Mouse (Mus musculus) liver, postnatal 0 days (tissue): ENCODE measurements around the gene Fndc10. TPM values are rescaled to one million over a fixed set of nuclear protein-coding genes. Genes with fewer than 3 reads are reported as not detected.
"Not testable (repeated sequence)": the region's sequence is repeated elsewhere in the genome, so short reads cannot be mapped to it uniquely, and the experiment has no call there.

Experiments
- ATAC-seq: fragments of 200-750 bp; cut with Nextera tagmentation; 2 replicates; pipeline ENCODE4 v1.8.0; 2017; ENCODE audit warnings: mild to moderate bottlenecking, moderate library complexity
- DNase-seq: peaks from one replicate; pipeline ENCODE4 v3.0.0-alpha.2; 2016
- H3K27ac ChIP-seq: fragments of 300-500 bp; sonication (generic); 2 replicates; pipeline ENCODE4 v1.5.1; 2014; ENCODE audit warnings: antibody characterized with exemption, moderate library complexity, mild to moderate bottlenecking, low read depth
- H3K27me3 ChIP-seq: fragments of 300-500 bp; sonication (generic); 2 replicates; pipeline ENCODE4 v1.6.1; 2014; ENCODE audit warnings: low read length, control low read depth, mixed read lengths; ENCODE audit not compliant: insufficient read depth
- H3K36me3 ChIP-seq: fragments of 300-500 bp; sonication (generic); replicated peaks from 2 replicates; pipeline ENCODE4 v1.6.1; 2014; ENCODE audit warnings: mild to moderate bottlenecking, control low read depth, low read length, moderate library complexity, mixed read lengths; ENCODE audit not compliant: insufficient read depth
- H3K4me1 ChIP-seq: fragments of 300-500 bp; sonication (generic); 2 replicates; pipeline ENCODE4 v1.6.1; 2014; ENCODE audit warnings: antibody characterized with exemption, mild to moderate bottlenecking, control low read depth; ENCODE audit not compliant: insufficient read depth
- H3K4me2 ChIP-seq: fragments of 300-500 bp; sonication (generic); 2 replicates; pipeline ENCODE4 v1.6.1; 2014; ENCODE audit warnings: low read depth, mild to moderate bottlenecking, low read length, moderate library complexity, mixed read lengths
- H3K4me3 ChIP-seq: fragments of 300-500 bp; sonication (generic); 2 replicates; pipeline ENCODE4 v1.5.1; 2014; ENCODE audit warnings: low read depth, low read length
- H3K9ac ChIP-seq: fragments of 300-500 bp; sonication (generic); replicated peaks from 2 replicates; pipeline ENCODE4 v1.6.1; 2014; ENCODE audit warnings: mild to moderate bottlenecking, moderate library complexity
- H3K9me3 ChIP-seq: fragments of 300-500 bp; sonication (generic); 2 replicates; pipeline ENCODE4 v1.6.1; 2016; ENCODE audit warnings: mild to moderate bottlenecking, control low read depth, low read length, mixed read lengths
- CTCF ChIP-seq: sonication (generic); IDR thresholded peaks from 2 replicates; pipeline ENCODE4 v1.5.1; 2016; ENCODE audit warnings: antibody characterized with exemption, low read depth
- EP300 ChIP-seq: IDR thresholded peaks from 2 replicates; pipeline ENCODE4 v1.6.1; 2016; ENCODE audit warnings: antibody characterized with exemption, low read depth, mild to moderate bottlenecking
- WGBS: fragments of 180-500 bp; shearing (Covaris S2); extraction: QIAGEN DNeasy Blood & Tissue Kit; methylation state at CpG from one replicate; pipeline ENCODE4 v1.1.7; 2014; ENCODE audit not compliant: insufficient replicate concordance; 5-methylcytosine and 5-hydroxymethylcytosine counted together
- polyA plus RNA-seq: library from polyadenylated mRNA; unstranded; fragments of >200 nt; fragmentation: Nextera tagmentation; extraction: Ambion mirVana; gene quantifications from 2 replicates; pipeline ENCODE4 v1.2.1, GENCODE M21; 2015

Fndc10 gene
- polyA plus RNA-seq, 1 experiment from 2014 or later, result 0.41 TPM

GRCm38 (mm10) chr4:155739152-155739551 lies 45.0 kb downstream of the Fndc10 start:
- 81% methylated on average over 6 of the region's 6 CpGs for WGBS
- peaks cover 26% of the 10 kb centered on the region for H3K36me3 ChIP-seq
- H3K4me3 ChIP-seq, result no peak overlapping the region
- no peak overlapping the region for H3K27ac ChIP-seq
- peaks cover 11% of the 10 kb centered on the region for H3K4me1 ChIP-seq
- no peak overlapping the region for H3K4me2 ChIP-seq
- no peaks in the 10 kb centered on the region for H3K27me3 ChIP-seq
- H3K9me3 ChIP-seq, result no peaks in the 10 kb centered on the region
- no peak overlapping the region for H3K9ac ChIP-seq
- ATAC-seq, result no peak
- DNase-seq, result no peak
- TF ChIP-seq EP300 (no peak), CTCF (no peak)

- DNase-seq (no peak), ATAC-seq (0 out of 2 replicates have a peak, but pooled peaks have one; percentile 9)
- 85% methylated on average over 37 of the region's 37 CpGs for WGBS
- Histone ChIP-seq H3K4me2 (no peak overlapping the region), H3K27ac (no peak overlapping the region), H3K36me3 (peaks cover 34% of the 10 kb centered on the region), H3K4me1 (peaks cover 6% of the 10 kb centered on the region), H3K9ac (no peak overlapping the region), H3K9me3 (no peaks in the 10 kb centered on the region), H3K4me3 (no peak overlapping the region), H3K27me3 (no peaks in the 10 kb centered on the region)
- no peak for TF ChIP-seq EP300
- no peak for TF ChIP-seq CTCF
These were observed 45.8 kb downstream of the Fndc10 start for GRCm38 (mm10) chr4:155739741-155740636.

GRCm38 (mm10) chr4:155740681-155741080 lies 46.5 kb downstream of the Fndc10 start:
- not testable (repeated sequence) for DNase-seq, H3K4me3 ChIP-seq, ATAC-seq, H3K27ac ChIP-seq, H3K27me3 ChIP-seq, H3K4me1 ChIP-seq, H3K9ac ChIP-seq, H3K4me2 ChIP-seq, H3K9me3 ChIP-seq
- WGBS, result 81% methylated on average over 10 of the region's 10 CpGs
- peaks cover 34% of the 10 kb centered on the region for H3K36me3 ChIP-seq

- Histone ChIP-seq H3K9me3 (no peaks in the 10 kb centered on the region), H3K4me2 (no peak overlapping the region), H3K36me3 (peaks cover 48% of the 10 kb centered on the region), H3K9ac (no peak overlapping the region), H3K4me1 (no peaks in the 10 kb centered on the region), H3K4me3 (no peak overlapping the region), H3K27ac (no peak overlapping the region), H3K27me3 (no peaks in the 10 kb centered on the region)
- DNase-seq (no peak), ATAC-seq (no peak)
- TF ChIP-seq CTCF (no peak), EP300 (no peak)
- 79% methylated on average over 5 of the region's 5 CpGs for WGBS
These were observed 48.5 kb downstream of the Fndc10 start for GRCm38 (mm10) chr4:155742684-155743083.

GRCm38 (mm10) chr4:155744474-155744873 lies 50.3 kb downstream of the Fndc10 start:
- WGBS, result 84% methylated on average over 8 of the region's 8 CpGs
- DNase-seq (no peak), ATAC-seq (no peak)
- no peaks in the 10 kb centered on the region for H3K4me1 ChIP-seq
- no peak overlapping the region for H3K9ac ChIP-seq
- TF ChIP-seq CTCF (no peak), EP300 (no peak)
- H3K36me3 ChIP-seq, result peaks cover 64% of the 10 kb centered on the region
- no peak overlapping the region for H3K4me3 ChIP-seq
- H3K27ac ChIP-seq, result no peak overlapping the region
- H3K9me3 ChIP-seq, result no peaks in the 10 kb centered on the region
- no peak overlapping the region for H3K4me2 ChIP-seq
- no peaks in the 10 kb centered on the region for H3K27me3 ChIP-seq

- ATAC-seq (no peak), DNase-seq (no peak)
- H3K9me3 ChIP-seq, result no peaks in the 10 kb centered on the region
- no peak overlapping the region for H3K27ac ChIP-seq
- H3K4me3 ChIP-seq, result no peak overlapping the region
- peaks cover 71% of the 10 kb centered on the region for H3K36me3 ChIP-seq
- H3K4me1 ChIP-seq, result no peaks in the 10 kb centered on the region
- no peaks in the 10 kb centered on the region for H3K27me3 ChIP-seq
- WGBS, result 90% methylated on average over 5 of the region's 5 CpGs
- no peak overlapping the region for H3K4me2 ChIP-seq
- TF ChIP-seq EP300 (no peak), CTCF (no peak)
- no peak overlapping the region for H3K9ac ChIP-seq
These were observed 51.0 kb downstream of the Fndc10 start for GRCm38 (mm10) chr4:155745136-155745535.

Other genes starting within 250 kb of the Fndc10 start
- gene Tmem52, start 225.2 kb upstream of the Fndc10 start, polyA plus RNA-seq, result 0.15 and 2.0 TPM in 2 replicates
- 80.9 and 88.4 TPM in 2 replicates for gene Gnb1, start 203.0 kb upstream of the Fndc10 start, polyA plus RNA-seq
- 50.1 and 55.5 TPM in 2 replicates for gene Nadk, start 132.0 kb upstream of the Fndc10 start, polyA plus RNA-seq
- 5.4 and 5.6 TPM in 2 replicates for gene Slc35e2, start 92.9 kb upstream of the Fndc10 start, polyA plus RNA-seq
- 22.8 and 24.9 TPM in 2 replicates for gene Cdk11b, start 69.5 kb upstream of the Fndc10 start, polyA plus RNA-seq
- gene Gm10563, start 48.9 kb upstream of the Fndc10 start, polyA plus RNA-seq, result not detected in 2 replicates
- 5.9 and 6.8 TPM in 2 replicates for gene Mmp23, start 41.0 kb upstream of the Fndc10 start, polyA plus RNA-seq
- gene Mib2, start 25.1 kb upstream of the Fndc10 start, polyA plus RNA-seq, result 3.4 and 4.3 TPM in 2 replicates
- gene Ssu72, start 10.5 kb downstream of the Fndc10 start, polyA plus RNA-seq, result 66.6 and 66.9 TPM in 2 replicates
- gene Tmem240, start 40.5 kb downstream of the Fndc10 start, polyA plus RNA-seq, result 0.02 and 0.06 TPM in 2 replicates
- 44.7 and 45.0 TPM in 2 replicates for gene Atad3a, start 66.8 kb downstream of the Fndc10 start, polyA plus RNA-seq
- 0.25 and 0.28 TPM in 2 replicates for gene Vwa1, start 80.4 kb downstream of the Fndc10 start, polyA plus RNA-seq
- gene Tmem88b, start 91.5 kb downstream of the Fndc10 start, polyA plus RNA-seq, result 0.21 and 0.40 TPM in 2 replicates
- gene Ankrd65, start 96.1 kb downstream of the Fndc10 start, polyA plus RNA-seq, result 0.34 and 0.46 TPM in 2 replicates
- 167 and 171 TPM in 2 replicates for gene Mrpl20, start 108.5 kb downstream of the Fndc10 start, polyA plus RNA-seq
- 47.7 and 52.5 TPM in 2 replicates for gene Ccnl2, start 118.1 kb downstream of the Fndc10 start, polyA plus RNA-seq
- gene Aurkaip1, start 136.9 kb downstream of the Fndc10 start, polyA plus RNA-seq, result 89.9 and 92.7 TPM in 2 replicates
- gene Mxra8, start 145.3 kb downstream of the Fndc10 start, polyA plus RNA-seq, result 13.7 and 14.4 TPM in 2 replicates
- gene Dvl1, start 153.1 kb downstream of the Fndc10 start, polyA plus RNA-seq, result 5.1 and 5.7 TPM in 2 replicates
- 0.08 and 0.09 TPM in 2 replicates for gene Tas1r3, start 169.0 kb downstream of the Fndc10 start, polyA plus RNA-seq
- gene Cptp, start 175.1 kb downstream of the Fndc10 start, polyA plus RNA-seq, result 8.1 and 8.4 TPM in 2 replicates
- gene Ints11, start 175.2 kb downstream of the Fndc10 start, polyA plus RNA-seq, result 14.9 and 17.4 TPM in 2 replicates
- 14.1 and 15.3 TPM in 2 replicates for gene Pusl1, start 197.4 kb downstream of the Fndc10 start, polyA plus RNA-seq
- 2.1 and 2.8 TPM in 2 replicates for gene Acap3, start 197.5 kb downstream of the Fndc10 start, polyA plus RNA-seq
- 45.9 and 56.7 TPM in 2 replicates for gene Ube2j2, start 249.5 kb downstream of the Fndc10 start, polyA plus RNA-seq